Mouse (Mus musculus) left cerebral cortex, adult 11 months (tissue): Measurements from ENCODE around the gene Rassf1.
A peak's percentile ranks its signal among the peaks of the same experiment; 100 is the strongest.
"Not testable (repeated sequence)": the region's sequence is repeated elsewhere in the genome, so short reads cannot be mapped to it uniquely, and the experiment has no call there.

Experiments used
- DNase-seq: peaks from one replicate; pipeline ENCODE4 v3.0.0; 2022; ENCODE audit warnings: low spot score

Gene Rassf1

GRCm38 (mm10) chr9:107563029-107563581 lies 11.8 kb downstream of the Rassf1 start, which contains the start of gene Tusc2:
Tusc2 (plus strand) TSS chr9:107563255.
- DNase-seq = peak; percentile 95

GRCm38 (mm10) chr9:107565556-107565955 lies 14.2 kb downstream of the Rassf1 start:
- not testable (repeated sequence) for DNase-seq

GRCm38 (mm10) chr9:107566041-107566709 lies 14.8 kb downstream of the Rassf1 start:
- DNase-seq = no peak

GRCm38 (mm10) chr9:107566855-107567254 lies 15.5 kb downstream of the Rassf1 start:
- no peak for DNase-seq

- no peak for DNase-seq
Measured at GRCm38 (mm10) chr9:107567702-107568319, 16.5 kb downstream of the Rassf1 start, which contains the start of gene Hyal2. Hyal2 (plus strand) TSS chr9:107567945.

GRCm38 (mm10) chr9:107568331-107569261 lies 17.2 kb downstream of the Rassf1 start:
- no peak for DNase-seq

GRCm38 (mm10) chr9:107569270-107569669 lies 17.9 kb downstream of the Rassf1 start:
- no peak for DNase-seq

- DNase-seq = no peak
Measured at GRCm38 (mm10) chr9:107570016-107570415, 18.7 kb downstream of the Rassf1 start.

GRCm38 (mm10) chr9:107570845-107571244 lies 19.5 kb downstream of the Rassf1 start:
- DNase-seq = no peak

GRCm38 (mm10) chr9:107571534-107572326 lies 20.4 kb downstream of the Rassf1 start:
- no peak for DNase-seq

- no peak for DNase-seq
Measured at GRCm38 (mm10) chr9:107572327-107572662, 20.9 kb downstream of the Rassf1 start.

- not testable (repeated sequence) for DNase-seq
Measured at GRCm38 (mm10) chr9:107573774-107574173, 22.4 kb downstream of the Rassf1 start.

- DNase-seq = no peak
Measured at GRCm38 (mm10) chr9:107575579-107576356, 24.4 kb downstream of the Rassf1 start.

GRCm38 (mm10) chr9:107576357-107577107 lies 25.2 kb downstream of the Rassf1 start, which contains the start of gene Hyal1:
Hyal1 (plus strand) TSS chr9:107576927.
- DNase-seq = no peak

GRCm38 (mm10) chr9:107577871-107578270 lies 26.5 kb downstream of the Rassf1 start:
- DNase-seq = no peak

- no peak for DNase-seq
Measured at GRCm38 (mm10) chr9:107578587-107578986, 27.2 kb downstream of the Rassf1 start, which contains the start of gene Naa80. Naa80 (plus strand) TSS chr9:107578887.

- no peak for DNase-seq
Measured at GRCm38 (mm10) chr9:107579023-107579900, 27.9 kb downstream of the Rassf1 start.

GRCm38 (mm10) chr9:107580501-107581317 lies 29.4 kb downstream of the Rassf1 start, which contains the start of gene Hyal3:
Hyal3 (plus strand) TSS chr9:107580818.
- DNase-seq = peak; percentile 79
